Mouse (Mus musculus): ENCODE results near the gene Myo9b.
"Not testable (repeated sequence)": the region's sequence is repeated elsewhere in the genome, so short reads cannot be mapped to it uniquely, and the experiment has no call there.

DNA sequence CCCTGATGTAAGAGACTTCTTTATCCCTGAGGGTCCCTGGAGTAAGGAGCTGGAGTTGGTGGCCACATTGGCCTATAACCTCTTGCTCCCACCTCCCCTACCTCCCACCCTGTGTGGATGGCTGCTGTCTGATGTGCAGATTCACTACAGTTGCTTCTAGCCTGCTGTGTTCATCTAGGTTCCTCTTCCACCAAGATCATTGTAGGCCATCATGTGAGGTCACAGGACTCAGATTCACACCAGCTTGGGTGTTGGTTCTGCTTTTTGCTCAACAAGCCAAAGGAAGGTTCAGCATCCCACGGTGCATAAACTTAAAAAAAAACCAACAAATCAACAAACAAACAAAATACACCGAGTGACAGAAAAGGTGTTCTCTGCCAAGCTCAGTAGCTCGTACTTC lies 21.4 kb downstream of the Myo9b start:
- TF ChIP-seq CTCF, EP300 (IDR thresholded peaks at IDR 0.05): not testable (repeated sequence)

All from lung, postnatal 0 days (tissue).